Mouse (Mus musculus) spleen, adult 2 months (tissue): ENCODE results near the gene Gipc1.

Experiments used
- CTCF ChIP-seq: fragments of 200-500 bp; IDR thresholded peaks from 2 replicates; pipeline ENCODE4 v1.5.1; 2011; ENCODE audit warnings: mild to moderate bottlenecking, inconsistent platforms; ENCODE audit not compliant: insufficient read depth, insufficient read length, insufficient replicate concordance; ENCODE audit errors: extremely low read depth
- POLR2A ChIP-seq: fragments of 200-500 bp; IDR thresholded peaks from 2 replicates; pipeline ENCODE4 v1.6.1; 2011; ENCODE audit warnings: low read depth, low read length, inconsistent platforms

DNA sequence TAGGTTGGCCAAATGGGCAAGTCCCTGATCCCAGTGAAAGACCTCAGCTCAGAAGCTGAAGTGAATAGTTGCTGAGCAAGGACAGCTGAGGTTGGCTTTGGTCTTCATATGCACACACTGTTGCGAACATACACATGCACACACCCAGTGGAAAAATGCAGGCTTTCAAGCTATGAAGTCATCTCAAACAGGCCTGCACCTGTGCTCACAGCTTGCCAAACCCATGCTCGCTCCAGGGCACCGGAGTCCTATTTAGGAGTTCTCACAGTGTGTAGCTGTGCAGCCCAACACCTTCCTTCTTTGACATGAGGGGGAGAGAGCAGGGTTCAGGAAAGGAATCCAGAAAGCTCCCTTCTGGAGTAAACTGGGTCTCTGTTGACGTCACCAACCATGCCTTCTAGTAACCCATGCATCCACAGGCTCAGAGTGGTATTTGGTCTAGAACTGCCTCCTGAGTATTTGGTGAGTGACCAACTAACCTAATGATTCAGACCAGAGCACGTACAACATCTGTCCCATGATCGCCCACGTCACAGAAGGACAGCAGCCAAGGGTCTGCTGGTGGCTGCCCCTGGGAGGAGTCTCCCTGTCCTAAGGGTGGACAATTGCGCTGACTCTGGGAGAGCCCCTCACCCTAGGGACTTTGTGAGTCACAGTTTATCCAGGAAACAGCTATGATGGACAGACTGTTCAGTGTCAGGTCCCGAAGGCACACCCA lies 32.8 kb upstream of the Gipc1 start:
- TF ChIP-seq POLR2A = no peak
- no peak for TF ChIP-seq CTCF
